Mouse (Mus musculus) cerebellum, adult 11 months (tissue): ENCODE data around the gene Pfdn4.

Experiments
- DNase-seq: peaks from one replicate; pipeline ENCODE4 v3.0.0; 2022

Gene Pfdn4

DNA sequence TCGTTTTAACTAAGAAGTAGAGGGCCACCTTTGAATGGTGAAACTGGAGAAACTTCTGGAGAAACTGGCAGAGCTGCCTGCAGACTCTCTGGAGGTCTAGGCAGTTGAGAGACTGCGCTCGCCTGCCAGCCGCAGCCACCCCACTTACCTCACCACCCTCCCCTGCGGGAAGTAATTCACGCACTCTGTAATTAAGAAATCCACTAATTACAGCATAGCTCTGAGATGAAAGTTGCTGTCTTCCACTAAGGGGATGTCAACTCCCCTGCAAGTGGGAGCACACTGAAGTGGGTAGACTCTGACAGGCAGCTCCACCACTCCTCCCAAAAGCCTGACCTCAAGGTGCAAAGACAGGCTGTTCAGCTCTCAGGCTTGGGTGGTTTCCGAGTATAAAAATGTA, 55.9 kb downstream of the Pfdn4 start:
- DNase-seq = no peak

GRCm38 (mm10) chr2:170563956-170564855, 68.0 kb downstream of the Pfdn4 start:
- no peak for DNase-seq

GRCm38 (mm10) chr2:170564995-170565394, 68.8 kb downstream of the Pfdn4 start:
- no peak for DNase-seq
